Mouse (Mus musculus) right cerebral cortex, postnatal 4 days (tissue): ENCODE data around the gene Nek6.
A peak's percentile ranks its signal among the peaks of the same experiment; 100 is the strongest.

Experiments used
- DNase-seq: peaks from one replicate; pipeline ENCODE4 v3.0.0-alpha.2; 2022

The Nek6 gene

GRCm38 (mm10) chr2:38584514-38585378, 73.3 kb downstream of the Nek6 start:
- peak; percentile 56 for DNase-seq

- DNase-seq = no peak
Measured at GRCm38 (mm10) chr2:38585379-38585736, 73.9 kb downstream of the Nek6 start.

GRCm38 (mm10) chr2:38586733-38587132, 75.3 kb downstream of the Nek6 start:
- DNase-seq = no peak

- DNase-seq = no peak
Measured at GRCm38 (mm10) chr2:38591751-38592459, 80.5 kb downstream of the Nek6 start.

- no peak for DNase-seq
Measured at GRCm38 (mm10) chr2:38594874-38595273, 83.4 kb downstream of the Nek6 start.

- DNase-seq = no peak
Measured at GRCm38 (mm10) chr2:38597896-38598295, 86.5 kb downstream of the Nek6 start.

- DNase-seq = no peak
Measured at GRCm38 (mm10) chr2:38598395-38598794, 87.0 kb downstream of the Nek6 start.

- DNase-seq = no peak
Measured at GRCm38 (mm10) chr2:38600842-38601241, 89.4 kb downstream of the Nek6 start.

- DNase-seq = no peak
Measured at GRCm38 (mm10) chr2:38607716-38608115, 96.3 kb downstream of the Nek6 start.

GRCm38 (mm10) chr2:38608831-38609309, 97.4 kb downstream of the Nek6 start:
- DNase-seq = no peak

- DNase-seq = no peak
Measured at GRCm38 (mm10) chr2:38609310-38609709, 97.9 kb downstream of the Nek6 start.

- no peak for DNase-seq
Measured at GRCm38 (mm10) chr2:38610161-38610560, 98.7 kb downstream of the Nek6 start.

- DNase-seq = no peak
Measured at GRCm38 (mm10) chr2:38612596-38612995, 101.2 kb downstream of the Nek6 start.

- no peak for DNase-seq
Measured at GRCm38 (mm10) chr2:38613576-38613975, 102.1 kb downstream of the Nek6 start.

- DNase-seq = no peak
Measured at GRCm38 (mm10) chr2:38614437-38614836, 103.0 kb downstream of the Nek6 start.

GRCm38 (mm10) chr2:38616072-38616471, 104.6 kb downstream of the Nek6 start:
- DNase-seq = peak; percentile 20

- DNase-seq = no peak
Measured at GRCm38 (mm10) chr2:38616956-38617872, 105.8 kb downstream of the Nek6 start.

GRCm38 (mm10) chr2:38619777-38620176, 108.3 kb downstream of the Nek6 start:
- no peak for DNase-seq

- no peak for DNase-seq
Measured at GRCm38 (mm10) chr2:38621076-38621475, 109.6 kb downstream of the Nek6 start.

- DNase-seq = peak; percentile 38
Measured at GRCm38 (mm10) chr2:38621610-38622021, 110.2 kb downstream of the Nek6 start.

GRCm38 (mm10) chr2:38623411-38623810, 112.0 kb downstream of the Nek6 start:
- DNase-seq = no peak

- DNase-seq = no peak
Measured at GRCm38 (mm10) chr2:38623821-38624590, 112.6 kb downstream of the Nek6 start.
